Mouse (Mus musculus): Measurements from ENCODE around the gene Samhd1. TPM values are rescaled to one million over a fixed set of nuclear protein-coding genes. Genes with fewer than 3 reads are reported as not detected.

Samhd1 gene
- total RNA-seq, 2 experiments from 2014 or later = 16.7 to 17.4 TPM

- intact Hi-C loops (cut with DNase I) = loop anchor here (10.0 kb wide), 1 partner anchor 436 kb away; the partner anchor contains the start of gene Blcap
- no peak for DNase-seq (ENCODE audit: extremely low spot score in 1 of 2, low spot score in 2 of 2)
Observed at GRCm38 (mm10) chr2:157138808-157139207, 3.7 kb upstream of the Samhd1 start.

- intact Hi-C loops (cut with DNase I) = loop anchor here (10.0 kb wide), 1 partner anchor 437 kb away; the partner anchor contains the start of gene Blcap
Observed at GRCm38 (mm10) chr2:157137959-157138731, 3.1 kb upstream of the Samhd1 start.

GRCm38 (mm10) chr2:157136646-157137045 is 1.6 kb upstream of the Samhd1 start:
- intact Hi-C loops (cut with DNase I) = loop anchor here (10.0 kb wide), 1 partner anchor 438 kb away; the partner anchor contains the start of gene Blcap
- no peak for DNase-seq (ENCODE audit: extremely low spot score in 1 of 2, low spot score in 2 of 2)

More at GRCm38 (mm10) chr2:157137959-157138731, 3.1 kb upstream of the Samhd1 start:
- DNase-seq (ENCODE audit: extremely low spot score in 1 of 2, low spot score in 2 of 2) = no peak

GRCm38 (mm10) chr2:157136176-157136575 is 1.1 kb upstream of the Samhd1 start:
- no peak for DNase-seq (ENCODE audit: extremely low spot score in 1 of 2, low spot score in 2 of 2)
- intact Hi-C loops (cut with DNase I) = loop anchor here (10.0 kb wide), 1 partner anchor 439 kb away; the partner anchor contains the start of gene Blcap

- intact Hi-C loops (cut with DNase I) = loop anchor here (10.0 kb wide), 1 partner anchor 439 kb away; the partner anchor contains the start of gene Blcap
- no peak for DNase-seq (ENCODE audit: extremely low spot score in 1 of 2, low spot score in 2 of 2)
Observed at GRCm38 (mm10) chr2:157135529-157136120, 560 bp upstream of the Samhd1 start.

- intact Hi-C loops (cut with DNase I) = loop anchor here (10.0 kb wide), 1 partner anchor 440 kb away; the partner anchor contains the start of gene Blcap
- DNase-seq (ENCODE audit: extremely low spot score in 1 of 2, low spot score in 2 of 2) = peak in 1 of 2 experiments; percentile 48
Observed at GRCm38 (mm10) chr2:157134479-157134931, 560 bp downstream of the Samhd1 start.

GRCm38 (mm10) chr2:157133769-157134478 is 1.1 kb downstream of the Samhd1 start:
- intact Hi-C loops (cut with DNase I) = loop anchor here (10.0 kb wide), 1 partner anchor 441 kb away; the partner anchor contains the start of gene Blcap

GRCm38 (mm10) chr2:157132686-157133540 is 2.2 kb downstream of the Samhd1 start:
- no peak for DNase-seq (ENCODE audit: extremely low spot score in 1 of 2, low spot score in 2 of 2)
- intact Hi-C loops (cut with DNase I) = loop anchor here (10.0 kb wide), 1 partner anchor 442 kb away; the partner anchor contains the start of gene Blcap

More at GRCm38 (mm10) chr2:157133769-157134478, 1.1 kb downstream of the Samhd1 start:
- DNase-seq (ENCODE audit: extremely low spot score in 1 of 2, low spot score in 2 of 2) = no peak

GRCm38 (mm10) chr2:157132086-157132485 is 3.0 kb downstream of the Samhd1 start:
- no peak for DNase-seq (ENCODE audit: extremely low spot score in 1 of 2, low spot score in 2 of 2)
- intact Hi-C loops (cut with DNase I) = loop anchor here (10.0 kb wide), 1 partner anchor 443 kb away; the partner anchor contains the start of gene Blcap

- intact Hi-C loops (cut with DNase I) = loop anchor here (10.0 kb wide), 1 partner anchor 444 kb away; the partner anchor contains the start of gene Blcap
- DNase-seq (ENCODE audit: extremely low spot score in 1 of 2, low spot score in 2 of 2) = no peak
Observed at GRCm38 (mm10) chr2:157130813-157131514, 4.1 kb downstream of the Samhd1 start.

GRCm38 (mm10) chr2:157129601-157130164 is 5.4 kb downstream of the Samhd1 start:
- intact Hi-C loops (cut with DNase I) = loop anchor here (5.0 to 10.0 kb wide), 2 partner anchors 128 to 445 kb away; partner anchors contain the start of gene Blcap
- DNase-seq (ENCODE audit: extremely low spot score in 1 of 2, low spot score in 2 of 2) = no peak

- intact Hi-C loops (cut with DNase I) = loop anchor here (5.0 kb wide), 1 partner anchor 128 kb away; no protein-coding TSS in a partner anchor
- DNase-seq (ENCODE audit: extremely low spot score in 1 of 2, low spot score in 2 of 2) = no peak
Observed at GRCm38 (mm10) chr2:157129096-157129495, 6.0 kb downstream of the Samhd1 start.

- DNase-seq (ENCODE audit: extremely low spot score in 1 of 2, low spot score in 2 of 2) = peak in 1 of 2 experiments; percentile 41
- intact Hi-C loops (cut with DNase I) = loop anchor here (5.0 kb wide), 1 partner anchor 129 kb away; no protein-coding TSS in a partner anchor
Observed at GRCm38 (mm10) chr2:157128072-157128471, 7.0 kb downstream of the Samhd1 start.

- DNase-seq (ENCODE audit: extremely low spot score in 1 of 2, low spot score in 2 of 2) = no peak
- intact Hi-C loops (cut with DNase I) = loop anchor here (5.0 kb wide), 1 partner anchor 130 kb away; no protein-coding TSS in a partner anchor
Observed at GRCm38 (mm10) chr2:157127370-157127769, 7.7 kb downstream of the Samhd1 start.

- no peak for DNase-seq (ENCODE audit: extremely low spot score in 1 of 2, low spot score in 2 of 2)
- intact Hi-C loops (cut with DNase I) = loop anchor here (5.0 kb wide), 1 partner anchor 132 kb away; no protein-coding TSS in a partner anchor
Observed at GRCm38 (mm10) chr2:157125246-157125645, 9.8 kb downstream of the Samhd1 start.

- intact Hi-C loops (cut with DNase I) = no loop called here
Observed at GRCm38 (mm10) chr2:157121766-157122165, 13.3 kb downstream of the Samhd1 start.

More at GRCm38 (mm10) chr2:157121766-157122165, 13.3 kb downstream of the Samhd1 start:
- DNase-seq (ENCODE audit: extremely low spot score in 1 of 2, low spot score in 2 of 2) = no peak
